Mouse (Mus musculus): Measurements from ENCODE around the gene Peli2.

DNA sequence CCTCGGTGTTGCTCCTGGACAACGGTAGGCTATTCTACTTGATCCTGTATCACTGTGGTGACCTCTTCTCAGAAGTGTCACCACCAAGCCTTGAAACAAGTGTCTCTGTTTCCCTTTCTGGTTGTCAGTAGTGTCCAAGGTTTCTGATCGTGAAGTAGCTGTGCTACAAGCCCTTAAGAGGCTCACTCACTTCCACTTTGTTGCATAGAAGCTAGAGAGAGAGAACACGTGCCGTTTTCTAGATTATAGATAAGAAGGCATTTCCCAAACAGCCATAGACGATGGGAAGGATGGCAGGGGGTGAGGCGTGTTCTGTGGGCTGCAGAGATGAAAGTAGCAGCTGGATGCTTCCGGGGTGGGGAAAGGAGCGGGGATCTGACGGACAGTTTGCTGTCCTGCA is 132.6 kb downstream of the Peli2 start:
- TF ChIP-seq POLR2A (IDR thresholded peaks at IDR 0.05; ENCODE audit: control insufficient read depth, low read depth, low read length) (no peak), CTCF (IDR thresholded peaks at IDR 0.05; ENCODE audit: control insufficient read depth, insufficient read depth, insufficient replicate concordance, low read depth, low read length) (no peak)

Measured in testis, adult 2 months (tissue).